Mouse (Mus musculus) C2C12 (cell line): ENCODE measurements around the gene Pdzd11.

Experiments used
- CEBPB ChIP-seq: IDR thresholded peaks from one replicate; pipeline ENCODE4 v1.6.1; 2011; ENCODE audit warnings: low read depth, mild to moderate bottlenecking, control low read depth, moderate library complexity
- CTCF ChIP-seq: IDR thresholded peaks from one replicate; pipeline ENCODE4 v1.5.1; 2011; ENCODE audit not compliant: control insufficient read depth, insufficient read depth, insufficient read length
- MAX ChIP-seq: IDR thresholded peaks from one replicate; pipeline ENCODE4 v1.6.1; 2011; ENCODE audit warnings: mild to moderate bottlenecking, control low read depth
- MYOD1 ChIP-seq: IDR thresholded peaks from one replicate; pipeline ENCODE4 v1.6.1; 2011; ENCODE audit warnings: low read depth; ENCODE audit not compliant: control insufficient read depth, insufficient read length
- MYOG ChIP-seq: IDR thresholded peaks from one replicate; pipeline ENCODE4 v1.6.1; 2011; ENCODE audit not compliant: control insufficient read depth, insufficient read length; ENCODE audit errors: extremely low read depth
- USF1 ChIP-seq: IDR thresholded peaks from one replicate; pipeline ENCODE4 v1.6.1; 2011; ENCODE audit warnings: low read depth, mild to moderate bottlenecking, control low read depth, moderate library complexity

DNA sequence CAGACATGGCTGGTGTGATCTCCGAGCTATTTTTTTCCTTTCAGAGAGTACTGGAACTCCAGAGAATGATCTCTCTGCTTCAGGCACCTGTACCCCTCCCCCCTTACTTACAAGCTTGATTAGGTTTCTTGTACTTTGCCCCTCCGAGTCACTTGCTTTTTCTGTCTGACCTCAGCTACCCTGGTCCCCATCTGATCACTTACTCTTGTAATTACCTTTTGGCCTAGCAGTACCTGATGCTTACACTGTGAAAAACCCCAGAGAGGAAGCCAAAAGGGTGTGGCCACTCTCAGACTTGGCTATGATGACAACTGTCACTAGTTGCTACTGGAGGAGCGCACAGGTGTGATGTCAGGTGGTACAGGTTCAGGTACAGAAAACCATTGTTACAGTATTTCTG is 7.9 kb downstream of the Pdzd11 start:
- TF ChIP-seq CTCF: no peak
- TF ChIP-seq MAX: no peak
- no peak for TF ChIP-seq MYOG
- no peak for TF ChIP-seq CEBPB
- TF ChIP-seq USF1: no peak
- no peak for TF ChIP-seq MYOD1
